Mouse (Mus musculus) erythroid progenitor cell, adult 5-6 weeks (primary cell): ENCODE measurements around the gene Slc10a1. TPM values are rescaled to one million over a fixed set of nuclear protein-coding genes. Genes with fewer than 3 reads are reported as not detected.
A peak's percentile ranks its signal among the peaks of the same experiment; 100 is the strongest.

Source experiments
- ATAC-seq: replicated peaks from 2 replicates; pipeline ENCODE4 v1.8.0; 2016; ENCODE audit warnings: moderate number of reproducible peaks, mild to moderate bottlenecking, moderate TSS enrichment, inconsistent platforms; ENCODE audit not compliant: poor library complexity, low FRiP score, severe bottlenecking
- total RNA-seq, 2 experiments: library from RNA; stranded (forward) in 1 of 2; stranded (reverse) in 1 of 2; fragments of 150-400 nt in 1 of 2; fragments of 186-747, 209-891 nt in 1 of 2; gene quantifications; 2 replicates each; pipeline versions ENCODE4 v1.2.3 to v1.2.4; 2015 to 2017; ENCODE audit warnings: low replicate concordance in 2 of 2

Gene Slc10a1
- total RNA-seq, 2 experiments from 2014 or later: not detected

- ATAC-seq: no peak
Observed at GRCm38 (mm10) chr12:80932865-80933264, 35.6 kb downstream of the Slc10a1 start.

- no peak for ATAC-seq
Observed at GRCm38 (mm10) chr12:80931402-80932140, 36.9 kb downstream of the Slc10a1 start.

- peak; percentile 94 for ATAC-seq
Observed at GRCm38 (mm10) chr12:80930141-80930540, 38.4 kb downstream of the Slc10a1 start.

- ATAC-seq: no peak
Observed at GRCm38 (mm10) chr12:80928881-80929280, 39.6 kb downstream of the Slc10a1 start.

GRCm38 (mm10) chr12:80927518-80927917, 41.0 kb downstream of the Slc10a1 start:
- no peak for ATAC-seq

- 0 out of 2 replicates have a peak, but pooled peaks have one; percentile 50 for ATAC-seq
Observed at GRCm38 (mm10) chr12:80926550-80926949, 42.0 kb downstream of the Slc10a1 start.

- ATAC-seq: no peak
Observed at GRCm38 (mm10) chr12:80925919-80926318, 42.6 kb downstream of the Slc10a1 start.

- ATAC-seq: no peak
Observed at GRCm38 (mm10) chr12:80924205-80924604, 44.3 kb downstream of the Slc10a1 start.

GRCm38 (mm10) chr12:80923602-80924001, 44.9 kb downstream of the Slc10a1 start:
- no peak for ATAC-seq

GRCm38 (mm10) chr12:80922869-80923268, 45.6 kb downstream of the Slc10a1 start:
- no peak for ATAC-seq

- ATAC-seq: no peak
Observed at GRCm38 (mm10) chr12:80921301-80921700, 47.2 kb downstream of the Slc10a1 start.

- ATAC-seq: peak; percentile 86
Observed at GRCm38 (mm10) chr12:80917764-80918163, 50.7 kb downstream of the Slc10a1 start.

- no peak for ATAC-seq
Observed at GRCm38 (mm10) chr12:80909631-80910030, 58.9 kb downstream of the Slc10a1 start.

Other genes starting within 250 kb of the Slc10a1 start
- not detected in 2 replicates for gene Ccdc177, start 208.0 kb downstream of the Slc10a1 start, total RNA-seq (2015; ENCODE audit: low replicate concordance)
- gene Ccdc177, start 208.0 kb downstream of the Slc10a1 start, total RNA-seq (2017; ENCODE audit: low replicate concordance): not detected in 2 replicates
- 39.8 and 46.9 TPM in 2 replicates for gene Susd6, start 178.2 kb downstream of the Slc10a1 start, total RNA-seq (2015; ENCODE audit: low replicate concordance)
- gene Susd6, start 178.2 kb downstream of the Slc10a1 start, total RNA-seq (2017; ENCODE audit: low replicate concordance): 63.2 and 67.7 TPM in 2 replicates
- 223 and 278 TPM in 2 replicates for gene Srsf5, start 23.2 kb downstream of the Slc10a1 start, total RNA-seq (2015; ENCODE audit: low replicate concordance)
- gene Srsf5, start 23.2 kb downstream of the Slc10a1 start, total RNA-seq (2017; ENCODE audit: low replicate concordance): 504 and 624 TPM in 2 replicates
- gene Smoc1, start 58.1 kb upstream of the Slc10a1 start, total RNA-seq (2015; ENCODE audit: low replicate concordance): not detected in 2 replicates
- gene Smoc1, start 58.1 kb upstream of the Slc10a1 start, total RNA-seq (2017; ENCODE audit: low replicate concordance): 0.77 and 1.1 TPM in 2 replicates